Mouse (Mus musculus): ENCODE measurements around the gene Mymx. TPM values are rescaled to one million over a fixed set of nuclear protein-coding genes. Genes with fewer than 3 reads are reported as not detected.

Gene Mymx
- 1.1 and 1.8 TPM in 2 replicates for polyA plus RNA-seq (2014; fragmentation: Nextera tagmentation; extraction: Ambion mirVana)

DNA sequence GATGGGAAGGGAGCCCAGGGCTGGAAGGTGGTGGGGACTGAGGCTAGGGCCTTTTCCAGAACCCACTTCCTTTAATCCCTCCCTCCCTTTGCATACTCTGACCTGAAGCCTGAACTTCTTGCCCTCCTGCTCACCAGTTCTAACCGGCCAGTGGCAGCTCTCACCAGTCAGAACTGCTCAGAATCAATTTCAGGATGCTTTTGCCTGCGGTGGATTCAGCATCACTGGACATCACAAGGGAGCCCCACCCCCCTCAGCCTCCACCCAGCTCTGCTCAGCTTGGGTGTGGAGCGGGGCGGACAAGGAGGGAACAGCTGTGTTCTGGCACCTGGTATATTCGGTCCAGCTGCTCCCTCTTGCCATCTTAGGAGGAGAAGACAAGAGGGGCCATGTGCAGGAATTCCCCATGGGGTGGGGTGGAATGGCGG lies at the start of gene Mymx:
Mymx (minus strand) TSS at position 226 of the 428 bp plus-strand sequence.
- H3K4me1 ChIP-seq (replicated peaks; ENCODE audit: control insufficient read depth, insufficient read depth, low read length): peaks cover 5% of the 10 kb centered on the region; the same call in 1 of the 2 replicates
- ATAC-seq (ENCODE audit: low FRiP score): peak; percentile 41; the same call in 1 of the 2 replicates
- peaks cover 11% of the 10 kb centered on the region for H3K27me3 ChIP-seq (ENCODE audit: control insufficient read depth, insufficient read depth, low read length)
- H3K9me3 ChIP-seq (ENCODE audit: control insufficient read depth, low read length): no peaks in the 10 kb centered on the region
- DNase-seq (ENCODE audit: low spot score): peak; percentile 40
- no peaks in the 10 kb centered on the region for H3K36me3 ChIP-seq (ENCODE audit: control insufficient read depth, insufficient read depth, low read length)
- 0 out of 2 replicates have a peak within 1 kb of the TSS, but pooled peaks have one; percentile 20 for H3K9ac ChIP-seq (ENCODE audit: low read depth, low read length)
- no peak within 1 kb of the TSS for H3K4me3 ChIP-seq (ENCODE audit: low read depth, low read length)
- H3K27ac ChIP-seq (ENCODE audit: low read depth, low read length): no peak within 1 kb of the TSS
- whole genome bisulfite sequencing: 27% methylated on average over 6 of the region's 6 CpGs
- no peak within 1 kb of the TSS; the same call in 1 of the 2 replicates for H3K4me2 ChIP-seq (replicated peaks; ENCODE audit: low read depth, low read length)

DNA sequence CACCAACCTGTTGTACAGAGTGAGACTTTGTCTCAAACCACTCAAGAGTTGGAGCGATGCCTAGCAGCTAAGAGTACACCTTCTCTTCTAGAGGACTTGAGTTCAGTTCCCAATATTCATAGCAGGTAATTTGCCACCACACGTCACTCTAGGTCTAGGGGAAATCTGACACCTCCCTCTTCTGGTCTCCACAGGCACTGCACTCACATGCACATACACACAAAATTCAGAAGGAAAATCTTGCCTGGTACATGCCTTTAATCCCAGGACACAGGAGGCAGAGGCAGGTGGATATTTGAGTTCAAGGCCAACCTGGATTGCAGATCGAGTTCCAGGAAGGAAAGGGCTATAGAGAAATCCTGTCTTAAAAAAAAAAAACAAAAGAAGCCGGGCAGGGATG lies 42.3 kb upstream of the Mymx start:
- H3K4me3 ChIP-seq (ENCODE audit: low read depth, low read length): no peak overlapping the region
- H3K9me3 ChIP-seq (ENCODE audit: control insufficient read depth, low read length): no peaks in the 10 kb centered on the region
- H3K36me3 ChIP-seq (ENCODE audit: control insufficient read depth, insufficient read depth, low read length): no peaks in the 10 kb centered on the region
- H3K9ac ChIP-seq (ENCODE audit: low read depth, low read length): no peak overlapping the region
- DNase-seq (ENCODE audit: low spot score) (no peak), ATAC-seq (ENCODE audit: low FRiP score) (no peak)
- no peaks in the 10 kb centered on the region for H3K27me3 ChIP-seq (ENCODE audit: control insufficient read depth, insufficient read depth, low read length)
- 93% methylated on average over 4 of the region's 4 CpGs for WGBS
- no peak overlapping the region for H3K27ac ChIP-seq (ENCODE audit: low read depth, low read length)
- no peaks in the 10 kb centered on the region for H3K4me1 ChIP-seq (replicated peaks; ENCODE audit: control insufficient read depth, insufficient read depth, low read length)
- H3K4me2 ChIP-seq (replicated peaks; ENCODE audit: low read depth, low read length): no peak overlapping the region

DNA sequence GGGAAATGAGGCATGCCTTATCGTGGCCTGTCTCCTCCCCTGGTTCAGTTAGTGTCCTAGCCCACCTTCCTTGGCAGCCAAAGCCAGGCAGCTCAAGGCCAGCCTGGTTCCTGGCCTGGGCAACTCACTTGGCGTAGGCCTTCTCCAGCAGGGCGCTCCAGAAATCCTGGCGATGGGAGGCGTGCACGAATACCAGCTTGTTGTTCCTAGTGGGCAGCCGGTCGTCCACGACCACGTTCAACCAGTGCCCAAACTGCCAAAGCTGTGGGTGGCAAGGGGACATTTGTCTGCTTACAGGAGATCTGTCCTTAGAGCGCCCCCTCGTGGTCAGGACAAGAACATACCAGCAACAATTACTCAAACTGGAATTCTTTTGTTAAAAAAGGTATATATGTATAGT lies 40.8 kb upstream of the Mymx start:
- no peaks in the 10 kb centered on the region for H3K9me3 ChIP-seq (ENCODE audit: control insufficient read depth, low read length)
- H3K27me3 ChIP-seq (ENCODE audit: control insufficient read depth, insufficient read depth, low read length): no peaks in the 10 kb centered on the region
- no peak overlapping the region for H3K27ac ChIP-seq (ENCODE audit: low read depth, low read length)
- peak; percentile 78 for DNase-seq (ENCODE audit: low spot score)
- H3K4me1 ChIP-seq (replicated peaks; ENCODE audit: control insufficient read depth, insufficient read depth, low read length): no peaks in the 10 kb centered on the region
- H3K4me3 ChIP-seq (ENCODE audit: low read depth, low read length): no peak overlapping the region
- H3K9ac ChIP-seq (ENCODE audit: low read depth, low read length): no peak overlapping the region
- 24% methylated on average over 12 of the region's 12 CpGs for WGBS
- no peak for ATAC-seq (ENCODE audit: low FRiP score)
- no peaks in the 10 kb centered on the region for H3K36me3 ChIP-seq (ENCODE audit: control insufficient read depth, insufficient read depth, low read length)
- no peak overlapping the region for H3K4me2 ChIP-seq (replicated peaks; ENCODE audit: low read depth, low read length)

DNA sequence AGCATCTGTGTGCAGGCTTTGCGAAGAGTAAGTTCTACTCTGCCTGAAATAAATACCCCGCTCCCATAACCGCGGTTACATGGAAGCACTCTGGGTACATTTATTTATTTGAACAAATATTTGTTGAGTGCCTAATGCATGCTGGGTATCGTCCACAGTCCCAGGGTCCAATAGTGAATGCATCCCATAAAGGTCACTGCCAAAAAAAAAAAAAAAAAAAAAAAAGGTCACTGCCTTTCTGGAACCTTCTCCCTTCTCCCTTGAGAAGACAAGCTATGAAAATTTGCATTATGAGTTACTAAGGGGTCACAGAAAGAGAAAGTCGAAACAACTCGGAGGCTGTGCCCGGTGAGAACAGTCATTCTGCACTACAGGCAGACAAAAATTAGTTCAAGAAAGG lies 40.1 kb upstream of the Mymx start:
- no peak for DNase-seq (ENCODE audit: low spot score)
- no peaks in the 10 kb centered on the region for H3K4me1 ChIP-seq (replicated peaks; ENCODE audit: control insufficient read depth, insufficient read depth, low read length)
- H3K27me3 ChIP-seq (ENCODE audit: control insufficient read depth, insufficient read depth, low read length): no peaks in the 10 kb centered on the region
- no peak for ATAC-seq (ENCODE audit: low FRiP score)
- no peak overlapping the region for H3K9ac ChIP-seq (ENCODE audit: low read depth, low read length)
- 87% methylated on average over 8 of the region's 8 CpGs for WGBS
- no peaks in the 10 kb centered on the region for H3K9me3 ChIP-seq (ENCODE audit: control insufficient read depth, low read length)
- H3K36me3 ChIP-seq (ENCODE audit: control insufficient read depth, insufficient read depth, low read length): no peaks in the 10 kb centered on the region
- no peak overlapping the region for H3K27ac ChIP-seq (ENCODE audit: low read depth, low read length)
- no peak overlapping the region for H3K4me2 ChIP-seq (replicated peaks; ENCODE audit: low read depth, low read length)
- H3K4me3 ChIP-seq (ENCODE audit: low read depth, low read length): no peak overlapping the region

DNA sequence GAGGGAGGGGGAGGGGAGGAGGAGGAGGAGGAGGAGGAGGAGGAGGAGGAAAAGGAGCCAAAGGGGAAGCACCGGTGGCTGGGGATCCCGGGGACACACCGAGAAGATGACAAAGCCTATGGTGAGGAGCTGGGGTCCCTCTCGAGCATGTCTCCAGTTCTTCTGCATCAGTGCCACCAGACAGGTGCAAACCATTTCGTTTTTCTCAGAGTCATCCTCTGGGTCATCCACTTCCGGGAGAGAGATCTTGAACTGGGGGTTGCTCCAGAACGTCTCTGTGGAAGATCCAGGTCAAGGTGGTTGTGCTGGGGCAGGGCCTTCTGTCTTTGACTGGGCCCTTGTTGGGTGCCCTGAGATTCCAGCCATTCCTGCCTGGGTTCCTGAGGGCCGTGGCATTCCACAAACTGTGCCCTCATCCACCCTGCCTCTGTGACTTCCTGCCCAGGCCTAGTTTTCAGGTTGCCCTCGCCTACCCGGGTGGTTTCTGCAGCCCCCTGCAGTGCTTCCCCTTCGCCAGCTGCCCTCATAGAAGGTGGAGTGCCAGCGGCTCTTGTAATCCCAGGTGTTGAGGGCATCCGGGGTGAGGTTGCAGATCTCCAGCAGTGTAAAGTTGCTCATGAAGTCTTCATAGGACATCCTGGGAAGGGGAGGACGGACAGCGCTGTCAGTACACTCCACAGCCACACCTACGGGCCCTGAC lies 36.8 kb upstream of the Mymx start:
- Histone ChIP-seq H3K4me3 (ENCODE audit: low read depth, low read length) (no peak overlapping the region), H3K4me1 (replicated peaks; ENCODE audit: control insufficient read depth, insufficient read depth, low read length) (no peaks in the 10 kb centered on the region), H3K9ac (ENCODE audit: low read depth, low read length) (no peak overlapping the region), H3K27ac (ENCODE audit: low read depth, low read length) (no peak overlapping the region), H3K27me3 (ENCODE audit: control insufficient read depth, insufficient read depth, low read length) (no peaks in the 10 kb centered on the region), H3K36me3 (ENCODE audit: control insufficient read depth, insufficient read depth, low read length) (no peaks in the 10 kb centered on the region), H3K4me2 (replicated peaks; ENCODE audit: low read depth, low read length) (no peak overlapping the region), H3K9me3 (ENCODE audit: control insufficient read depth, low read length) (no peaks in the 10 kb centered on the region)
- ATAC-seq (ENCODE audit: low FRiP score): no peak
- 77% methylated on average over 16 of the region's 16 CpGs for WGBS
- no peak for DNase-seq (ENCODE audit: low spot score)

DNA sequence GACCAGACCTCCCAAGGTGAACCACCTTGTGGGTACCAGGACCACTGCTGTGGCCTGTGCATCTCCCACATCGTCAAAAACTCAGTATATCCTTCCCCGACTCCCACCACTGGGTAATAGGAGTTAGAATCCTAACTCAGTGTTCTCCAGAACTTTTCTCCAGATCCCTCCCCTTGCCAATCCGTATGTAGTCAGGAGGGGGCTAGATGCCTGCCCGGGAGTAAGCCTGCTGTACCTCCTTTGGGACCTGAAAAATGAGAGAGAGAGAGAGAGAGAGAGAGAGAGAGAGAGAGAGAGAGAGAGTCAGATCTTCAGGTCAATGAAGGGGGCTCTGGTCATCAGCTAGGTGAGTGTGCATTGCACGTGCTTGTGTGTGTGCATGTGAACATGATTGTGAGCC lies 32.1 kb upstream of the Mymx start:
- 80% methylated on average over 5 of the region's 5 CpGs for WGBS
- ATAC-seq (ENCODE audit: low FRiP score) (no peak), DNase-seq (ENCODE audit: low spot score) (no peak)
- H3K36me3 ChIP-seq (ENCODE audit: control insufficient read depth, insufficient read depth, low read length): no peaks in the 10 kb centered on the region
- H3K27me3 ChIP-seq (ENCODE audit: control insufficient read depth, insufficient read depth, low read length): no peaks in the 10 kb centered on the region
- H3K4me1 ChIP-seq (replicated peaks; ENCODE audit: control insufficient read depth, insufficient read depth, low read length): peaks cover 4% of the 10 kb centered on the region
- no peak overlapping the region for H3K4me2 ChIP-seq (replicated peaks; ENCODE audit: low read depth, low read length)
- H3K27ac ChIP-seq (ENCODE audit: low read depth, low read length): no peak overlapping the region
- no peak overlapping the region for H3K9ac ChIP-seq (ENCODE audit: low read depth, low read length)
- no peaks in the 10 kb centered on the region for H3K9me3 ChIP-seq (ENCODE audit: control insufficient read depth, low read length)
- no peak overlapping the region for H3K4me3 ChIP-seq (ENCODE audit: low read depth, low read length)

DNA sequence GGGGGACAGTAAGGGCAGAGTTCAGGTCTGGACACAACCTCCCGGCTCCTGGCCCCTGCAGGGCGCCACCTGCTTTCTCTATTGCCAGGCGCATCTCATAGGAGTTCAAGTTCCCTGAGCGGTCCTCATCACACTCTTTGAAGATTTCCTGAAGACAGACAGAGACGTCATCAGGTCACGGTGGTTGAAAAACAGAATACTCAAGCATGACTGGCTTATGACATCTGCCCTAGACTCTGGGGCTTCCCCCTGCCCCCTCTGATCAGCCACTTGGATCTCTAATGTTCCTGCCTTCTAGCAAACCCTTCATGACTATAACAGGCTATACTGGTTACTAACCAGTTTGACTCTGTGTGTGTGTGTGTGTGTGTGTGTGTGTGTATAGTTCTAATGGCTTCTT lies 30.0 kb upstream of the Mymx start:
- WGBS: 87% methylated on average over 6 of the region's 6 CpGs
- Histone ChIP-seq H3K27me3 (ENCODE audit: control insufficient read depth, insufficient read depth, low read length) (no peaks in the 10 kb centered on the region), H3K4me1 (replicated peaks; ENCODE audit: control insufficient read depth, insufficient read depth, low read length) (peaks cover 4% of the 10 kb centered on the region), H3K36me3 (ENCODE audit: control insufficient read depth, insufficient read depth, low read length) (no peaks in the 10 kb centered on the region), H3K9me3 (ENCODE audit: control insufficient read depth, low read length) (no peaks in the 10 kb centered on the region), H3K4me3 (ENCODE audit: low read depth, low read length) (no peak overlapping the region), H3K27ac (ENCODE audit: low read depth, low read length) (no peak overlapping the region), H3K4me2 (replicated peaks; ENCODE audit: low read depth, low read length) (no peak overlapping the region), H3K9ac (ENCODE audit: low read depth, low read length) (no peak overlapping the region)
- no peak for DNase-seq (ENCODE audit: low spot score)
- ATAC-seq (ENCODE audit: low FRiP score): no peak

DNA sequence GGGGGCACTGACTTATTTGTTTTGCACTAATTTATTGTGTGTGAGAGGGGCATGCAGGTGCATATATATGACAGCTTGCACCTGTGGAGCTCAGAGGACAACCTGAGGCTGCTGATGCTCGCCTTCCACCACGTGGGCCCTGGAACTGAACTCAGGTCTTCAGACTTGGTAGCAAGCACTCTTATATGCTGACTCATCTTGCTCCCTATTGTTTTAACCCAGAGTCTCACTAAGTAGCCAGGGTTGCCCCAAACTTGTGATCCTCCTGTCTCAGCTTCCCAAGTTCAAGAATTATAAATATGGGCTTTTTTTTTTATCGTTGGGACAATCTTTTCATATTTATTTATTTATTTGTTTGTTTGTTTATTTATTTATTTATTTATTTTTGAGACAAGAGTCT lies 29.1 kb upstream of the Mymx start:
- H3K4me2 ChIP-seq (replicated peaks; ENCODE audit: low read depth, low read length): peak overlapping the region; percentile 68
- no peaks in the 10 kb centered on the region for H3K27me3 ChIP-seq (ENCODE audit: control insufficient read depth, insufficient read depth, low read length)
- peak overlapping the region; percentile 32; the same call in 1 of the 2 replicates for H3K4me3 ChIP-seq (ENCODE audit: low read depth, low read length)
- H3K4me1 ChIP-seq (replicated peaks; ENCODE audit: control insufficient read depth, insufficient read depth, low read length): peaks cover 4% of the 10 kb centered on the region
- 53% methylated on average over 3 of the region's 3 CpGs for WGBS
- no peak overlapping the region for H3K9ac ChIP-seq (ENCODE audit: low read depth, low read length)
- no peak overlapping the region for H3K27ac ChIP-seq (ENCODE audit: low read depth, low read length)
- H3K36me3 ChIP-seq (ENCODE audit: control insufficient read depth, insufficient read depth, low read length): no peaks in the 10 kb centered on the region
- no peak for DNase-seq (ENCODE audit: low spot score)
- no peak for ATAC-seq (ENCODE audit: low FRiP score)
- H3K9me3 ChIP-seq (ENCODE audit: control insufficient read depth, low read length): no peaks in the 10 kb centered on the region

All from hindbrain, embryonic 11.5 days (tissue).